Mouse (Mus musculus): ENCODE data around the gene Mark4. TPM values are rescaled to one million over a fixed set of nuclear protein-coding genes. Genes with fewer than 3 reads are reported as not detected.

Mark4 gene
- total RNA-seq, 2 experiments from 2014 or later, result 69.7 to 74.5 TPM

DNA sequence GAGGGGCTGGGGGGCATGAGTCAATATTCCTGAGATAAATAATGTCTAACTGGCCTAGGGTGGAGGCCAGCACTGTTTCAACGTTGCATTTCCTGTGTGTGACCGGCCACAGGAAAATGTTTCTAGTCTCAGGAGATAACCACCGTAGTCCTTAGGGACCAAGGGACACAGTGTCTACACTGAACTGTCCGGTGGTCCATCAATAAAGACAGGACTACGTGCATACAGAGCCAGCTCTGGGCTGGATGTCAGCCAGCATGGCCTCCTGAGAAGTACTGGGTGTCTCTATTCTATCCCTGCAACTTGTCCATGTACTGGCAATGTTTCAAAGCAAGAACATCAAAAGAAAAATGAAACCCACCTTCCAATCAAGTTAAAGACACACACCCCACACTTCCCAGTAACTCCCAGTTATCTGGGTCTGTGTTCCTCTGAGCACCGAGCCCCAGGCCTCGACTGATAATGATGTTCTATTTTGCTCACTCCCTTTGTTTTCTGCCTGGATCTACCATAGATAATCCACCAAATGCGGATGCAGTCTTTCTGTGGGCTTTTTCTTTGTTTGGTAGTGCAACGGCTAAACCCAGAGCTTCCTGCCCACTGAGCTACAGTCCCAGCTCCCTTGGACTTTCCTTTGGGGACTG lies 17.1 kb downstream of the Mark4 start:
- DNase-seq (ENCODE audit: low spot score in 2 of 2), result no peak

DNA sequence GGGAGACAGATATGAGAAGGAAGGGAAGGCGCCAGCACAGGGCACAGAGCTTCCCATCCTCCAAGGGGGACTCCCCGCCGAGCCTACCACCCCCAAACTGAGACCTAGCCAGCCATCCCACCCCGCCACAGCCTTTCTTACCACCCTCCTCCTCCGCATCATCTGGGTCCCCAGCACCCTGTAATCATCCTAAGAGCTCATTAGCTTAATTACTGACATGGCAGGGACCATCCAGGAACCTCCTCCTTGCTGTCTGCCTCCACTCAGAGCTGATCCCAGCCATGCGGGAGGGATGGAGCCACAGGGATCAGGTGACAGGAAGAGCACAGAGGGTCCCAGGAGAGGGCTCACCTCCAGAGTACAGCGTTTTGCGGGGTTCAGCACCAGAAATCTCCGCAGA lies 21.6 kb downstream of the Mark4 start:
- DNase-seq (ENCODE audit: low spot score in 2 of 2), result no peak

DNA sequence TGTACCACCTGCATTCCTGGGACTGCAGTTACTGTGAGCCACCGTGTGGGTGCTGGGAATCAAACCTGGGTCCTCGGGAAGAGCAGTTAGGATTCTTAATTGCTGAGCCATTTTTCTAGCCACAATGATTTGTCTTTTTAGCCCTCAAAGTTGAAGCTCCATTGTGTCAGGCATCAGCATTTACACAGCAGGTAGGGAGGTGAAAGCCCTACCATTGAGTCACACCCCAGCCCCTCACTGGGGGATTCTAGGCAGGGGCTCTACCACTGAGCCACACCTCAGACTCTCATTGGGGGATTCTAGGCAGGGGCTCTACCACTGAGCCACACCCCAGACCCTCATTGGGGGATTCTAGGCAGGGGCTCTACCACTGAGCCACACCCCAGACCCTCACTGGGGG lies 22.3 kb downstream of the Mark4 start:
- DNase-seq (ENCODE audit: low spot score in 2 of 2), result no peak

DNA sequence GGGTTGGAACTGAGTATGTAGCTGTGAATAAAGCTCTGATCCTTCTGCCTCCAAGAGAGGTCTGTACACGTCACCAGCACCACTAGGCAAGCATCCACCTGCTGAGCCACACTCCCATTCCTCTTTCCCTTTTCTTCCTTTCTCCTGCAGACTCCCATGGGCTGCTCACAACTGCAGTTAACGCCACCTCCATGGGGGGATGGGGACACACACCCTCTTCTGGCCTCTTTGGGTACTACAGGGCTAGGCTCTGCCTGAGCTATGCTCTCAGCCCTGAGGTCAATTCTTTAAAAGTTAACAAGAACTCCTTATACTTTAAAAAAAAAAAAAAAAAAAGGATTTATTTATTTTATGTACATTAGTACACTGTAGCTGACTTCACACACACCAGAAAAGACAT lies 26.1 kb downstream of the Mark4 start:
- no peak for DNase-seq (ENCODE audit: low spot score in 2 of 2)

DNA sequence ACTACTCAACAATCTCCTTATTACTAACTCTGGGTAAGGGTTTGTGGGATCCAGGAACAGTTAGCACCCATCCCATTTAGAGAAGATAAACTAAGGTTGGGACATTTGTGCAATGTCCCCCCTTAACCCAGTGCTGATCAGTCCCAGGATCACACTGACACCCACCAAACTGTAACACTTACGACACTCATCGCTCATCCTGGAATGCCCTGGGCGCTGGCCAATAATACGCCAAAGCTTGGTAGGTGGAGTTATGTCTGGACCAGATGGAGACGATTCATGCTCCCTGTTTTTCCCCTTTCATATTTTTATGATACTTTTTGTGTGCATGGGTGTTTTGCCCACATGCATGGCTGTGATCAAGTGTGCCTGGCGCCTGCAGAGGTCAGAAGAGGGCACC lies 28.2 kb downstream of the Mark4 start:
- DNase-seq (ENCODE audit: low spot score in 2 of 2), result no peak

DNA sequence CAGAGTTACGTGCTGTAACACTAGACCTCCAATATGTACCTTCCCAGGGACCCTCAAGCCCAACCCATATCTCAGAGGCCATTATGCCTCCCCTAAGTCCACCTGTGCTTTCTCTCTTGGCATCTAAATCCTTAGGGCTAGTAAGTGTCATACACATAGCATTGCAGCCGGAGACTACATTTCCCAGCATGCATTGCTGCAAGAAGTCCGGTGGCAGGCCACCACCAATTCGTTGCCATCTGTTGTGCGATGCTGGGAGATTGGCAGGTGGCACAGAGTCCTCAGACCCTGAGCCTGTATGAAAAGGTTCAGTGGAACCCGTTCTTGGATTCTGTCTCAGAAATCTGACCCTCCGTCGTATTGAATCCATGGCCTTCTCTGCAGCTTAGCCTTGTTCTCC lies 28.9 kb downstream of the Mark4 start:
- no peak for DNase-seq (ENCODE audit: low spot score in 2 of 2)

DNA sequence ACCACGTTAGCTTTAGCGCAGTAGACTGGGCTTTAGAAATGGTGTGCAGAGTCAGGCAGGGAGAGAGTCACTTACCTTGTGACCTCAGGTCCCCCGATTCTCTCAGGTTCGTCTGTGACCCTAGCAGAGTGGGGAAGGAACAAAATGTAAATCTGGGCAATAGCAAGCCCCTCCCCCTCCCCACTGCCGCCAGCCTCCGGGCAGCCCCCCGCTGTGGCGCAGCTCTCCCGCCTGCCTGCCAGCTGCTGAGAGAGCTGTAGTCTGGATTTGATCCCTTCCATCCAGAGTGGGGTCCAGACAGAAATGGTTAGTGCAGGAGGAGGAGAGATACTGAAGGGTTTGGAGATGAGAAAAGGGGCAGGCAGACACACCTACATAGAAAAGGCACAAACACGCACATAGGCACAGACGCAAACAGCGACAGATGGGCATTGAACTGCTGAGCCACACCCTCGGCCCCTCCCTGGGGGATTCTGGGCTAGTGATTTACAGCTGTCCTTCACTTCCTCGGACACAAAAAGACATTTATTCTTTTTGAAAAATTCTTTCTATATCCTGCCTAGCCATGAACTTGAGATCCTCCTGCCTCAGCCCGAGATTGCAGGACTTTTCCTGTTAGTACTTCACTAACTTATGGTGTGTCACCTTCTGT lies 30.5 kb downstream of the Mark4 start:
- no peak for DNase-seq (ENCODE audit: low spot score in 2 of 2)

DNA sequence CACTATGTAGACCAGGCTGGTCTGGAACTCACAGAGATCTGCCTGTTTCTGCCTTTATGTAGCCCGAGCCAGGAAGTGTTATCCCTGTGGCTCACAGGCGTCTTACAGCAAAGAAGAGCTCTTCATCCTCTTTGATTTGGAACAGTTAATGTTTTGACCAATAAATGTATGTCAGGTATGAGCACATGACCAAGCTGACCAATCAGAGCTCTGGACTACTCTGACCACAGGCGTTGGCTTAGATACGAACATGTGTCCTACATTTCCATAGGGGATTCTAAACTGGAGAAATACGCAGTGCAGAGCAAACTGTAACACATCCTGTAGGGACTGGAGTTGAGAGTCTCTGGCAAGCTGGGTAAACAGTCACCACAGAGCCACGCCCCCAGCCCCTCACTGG lies 31.7 kb downstream of the Mark4 start:
- DNase-seq (ENCODE audit: low spot score in 2 of 2), result no peak

DNA sequence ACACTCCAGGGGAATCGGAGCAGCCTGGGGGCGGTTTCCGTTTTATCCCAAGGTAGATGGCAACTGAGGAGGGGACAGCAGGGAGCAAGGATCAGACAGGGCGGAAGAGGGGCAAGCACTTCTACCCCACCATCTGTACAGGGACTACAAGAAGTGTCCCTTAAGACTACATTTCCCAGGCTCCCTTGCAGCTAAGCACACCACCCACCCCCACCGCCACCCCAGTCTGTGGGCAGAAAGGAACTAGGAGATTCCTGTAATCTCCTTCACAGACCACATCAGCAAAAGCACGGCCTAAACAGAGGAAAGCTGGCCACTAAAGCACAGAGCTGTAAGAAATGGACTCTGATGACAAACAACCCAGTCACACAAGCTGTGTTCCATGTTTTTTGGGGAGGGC lies 32.3 kb downstream of the Mark4 start:
- peak; percentile 53 to 72 for DNase-seq (ENCODE audit: low spot score in 2 of 2)

DNA sequence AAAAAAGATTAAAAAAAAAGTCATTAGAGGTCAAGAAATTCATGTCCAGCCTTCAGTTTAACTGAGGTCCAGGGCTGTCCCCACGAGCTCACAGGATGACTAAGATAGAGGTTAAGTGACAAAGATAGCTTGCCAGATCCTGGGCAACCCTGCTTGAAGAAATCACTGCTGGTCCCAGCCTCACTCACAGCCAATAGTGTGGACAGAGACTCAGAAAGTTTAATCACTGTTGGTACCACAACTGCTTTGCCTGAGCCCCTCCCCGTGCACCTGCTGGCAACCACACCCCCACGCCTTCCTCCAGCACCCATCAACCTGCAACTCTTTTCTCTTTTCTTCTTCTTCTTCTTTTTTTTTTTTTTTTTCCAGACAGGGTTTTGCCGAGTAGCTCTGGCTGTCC lies 34.6 kb downstream of the Mark4 start:
- DNase-seq (ENCODE audit: low spot score in 2 of 2), result no peak

DNA sequence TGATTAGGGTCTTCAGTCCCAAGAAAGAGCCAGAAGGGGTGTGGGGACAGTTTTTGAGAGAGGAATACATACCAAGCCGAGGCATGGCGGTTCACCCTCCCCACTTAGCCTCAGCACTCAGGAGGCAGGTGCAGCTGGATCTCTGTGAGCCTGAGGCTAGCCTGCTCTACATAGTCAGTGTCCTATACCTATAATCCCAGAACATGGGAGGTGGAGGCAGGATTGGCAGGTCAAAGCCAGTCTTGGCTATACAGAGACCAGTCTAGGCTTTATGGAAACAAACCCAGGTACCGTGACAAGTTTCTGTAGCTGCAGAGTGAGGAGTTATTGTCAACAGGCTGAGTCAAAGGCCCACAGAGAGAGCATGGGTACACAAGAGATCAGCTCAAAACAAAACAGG lies 35.5 kb downstream of the Mark4 start:
- DNase-seq (ENCODE audit: low spot score in 2 of 2), result no peak

DNA sequence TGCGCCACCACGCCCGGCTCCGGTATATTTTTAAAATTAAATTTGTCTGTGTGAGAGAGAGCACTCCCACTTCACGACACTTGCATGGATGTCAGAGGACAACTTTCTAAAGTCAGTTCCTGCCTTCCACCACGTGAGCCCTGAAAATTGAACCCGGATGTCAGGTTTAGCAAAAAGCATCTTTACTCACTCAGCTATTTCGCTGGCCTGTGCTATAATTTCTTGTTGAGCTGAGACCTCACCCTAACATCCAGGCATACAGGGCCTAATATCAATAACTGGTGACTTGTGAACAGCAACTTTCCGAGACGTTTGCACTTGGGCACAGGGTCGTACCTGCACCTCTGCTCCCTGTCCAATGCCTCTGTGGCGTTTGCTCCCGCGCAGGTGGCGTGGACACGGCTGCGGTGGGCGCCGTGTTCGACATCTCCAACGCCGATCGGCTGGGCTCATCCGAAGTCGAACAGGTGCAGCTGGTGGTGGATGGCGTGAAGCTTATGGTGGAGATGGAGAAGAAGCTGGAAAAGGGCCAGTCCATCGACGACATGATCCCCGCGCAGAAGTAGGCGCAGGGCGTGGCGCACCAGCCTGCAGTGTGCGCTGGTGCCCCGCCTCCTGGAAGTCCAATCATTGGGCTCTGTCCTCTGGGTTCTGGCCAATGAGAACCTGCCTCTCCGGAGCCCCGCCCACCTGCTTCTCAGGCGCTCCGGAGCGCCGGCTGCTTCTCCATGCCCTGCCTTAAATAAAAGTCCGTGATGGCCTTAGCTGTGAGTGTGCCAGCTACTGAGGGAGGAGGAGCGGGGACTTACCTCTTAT lies 37.6 kb downstream of the Mark4 start:
- peak; percentile 85 to 92 for DNase-seq (ENCODE audit: low spot score in 2 of 2)

DNA sequence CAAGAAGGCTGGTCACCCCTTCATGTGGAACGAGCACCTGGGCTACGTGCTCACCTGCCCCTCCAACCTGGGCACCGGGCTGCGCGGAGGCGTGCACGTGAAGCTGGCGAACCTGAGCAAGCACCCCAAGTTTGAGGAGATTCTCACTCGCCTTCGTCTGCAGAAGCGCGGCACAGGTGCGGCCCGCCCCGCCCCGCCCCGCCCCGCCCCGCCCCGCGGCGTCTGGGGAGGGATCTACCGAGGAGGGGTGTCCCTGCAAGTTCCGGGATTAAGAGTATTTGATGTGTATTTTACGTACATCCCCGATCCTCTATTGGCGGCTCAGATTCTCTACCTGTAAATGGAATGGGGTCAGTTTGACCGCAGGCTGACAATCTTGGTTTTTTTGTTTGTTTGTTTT lies 38.5 kb downstream of the Mark4 start:
- no peak for DNase-seq (ENCODE audit: low spot score in 2 of 2)

DNA sequence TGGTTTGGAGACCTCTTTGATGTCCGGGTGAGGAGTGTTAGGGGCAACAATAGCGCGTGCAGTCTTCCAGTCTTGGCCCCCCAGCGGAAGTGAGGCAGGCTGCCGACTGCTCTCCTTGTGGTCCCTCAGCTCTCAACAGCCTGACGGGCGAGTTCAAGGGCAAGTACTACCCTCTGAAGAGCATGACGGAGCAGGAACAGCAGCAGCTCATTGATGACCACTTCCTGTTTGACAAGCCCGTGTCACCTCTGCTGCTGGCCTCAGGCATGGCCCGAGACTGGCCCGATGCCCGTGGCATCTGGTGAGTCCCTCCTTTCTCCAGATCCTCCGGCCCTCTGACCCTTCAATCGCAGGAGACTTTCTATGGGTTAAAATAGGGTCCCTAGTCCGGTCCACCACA lies 42.0 kb downstream of the Mark4 start:
- DNase-seq (ENCODE audit: low spot score in 2 of 2), result no peak

DNA sequence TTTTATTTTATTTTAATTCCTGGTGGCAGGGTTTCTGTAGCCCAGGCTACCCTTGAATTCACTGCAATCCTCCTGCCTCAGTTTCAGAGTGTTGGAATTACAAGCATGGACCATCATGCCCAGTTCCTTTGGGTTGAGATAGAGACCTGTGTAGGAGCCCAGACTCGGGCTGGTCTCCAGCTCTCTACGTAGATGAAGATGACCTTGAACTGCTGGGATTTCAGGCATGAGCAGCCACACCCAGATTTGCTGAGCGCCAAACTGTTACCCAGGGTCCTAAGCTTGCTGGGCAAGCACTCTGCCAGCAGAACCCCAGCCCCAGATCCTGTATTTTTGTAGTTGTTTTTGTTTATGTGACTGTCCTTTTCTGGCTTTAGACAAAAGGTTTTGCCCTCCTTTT lies 45.1 kb downstream of the Mark4 start:
- DNase-seq (ENCODE audit: low spot score in 2 of 2), result no peak

DNA sequence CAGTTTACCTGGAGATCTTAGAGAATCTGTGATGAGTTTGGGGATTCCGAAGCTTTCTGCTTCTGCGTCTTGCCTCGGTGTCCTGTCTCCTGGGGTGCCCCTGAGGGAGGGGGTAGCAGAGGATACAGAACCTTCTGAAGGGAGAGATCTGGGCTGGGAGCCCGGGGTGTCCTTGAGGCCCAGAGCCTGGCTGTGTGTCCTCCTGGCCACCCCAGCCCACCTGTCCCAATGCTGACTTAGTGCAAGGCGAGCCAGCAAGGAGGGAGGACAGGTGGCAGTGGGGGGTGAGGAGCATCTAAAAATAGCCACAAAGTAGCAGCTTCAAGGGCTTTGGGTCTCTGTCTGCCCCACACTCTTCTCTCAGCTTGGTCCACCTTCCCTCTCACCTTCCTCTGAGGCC lies 46.8 kb downstream of the Mark4 start:
- DNase-seq (ENCODE audit: low spot score in 2 of 2), result no peak

DNA sequence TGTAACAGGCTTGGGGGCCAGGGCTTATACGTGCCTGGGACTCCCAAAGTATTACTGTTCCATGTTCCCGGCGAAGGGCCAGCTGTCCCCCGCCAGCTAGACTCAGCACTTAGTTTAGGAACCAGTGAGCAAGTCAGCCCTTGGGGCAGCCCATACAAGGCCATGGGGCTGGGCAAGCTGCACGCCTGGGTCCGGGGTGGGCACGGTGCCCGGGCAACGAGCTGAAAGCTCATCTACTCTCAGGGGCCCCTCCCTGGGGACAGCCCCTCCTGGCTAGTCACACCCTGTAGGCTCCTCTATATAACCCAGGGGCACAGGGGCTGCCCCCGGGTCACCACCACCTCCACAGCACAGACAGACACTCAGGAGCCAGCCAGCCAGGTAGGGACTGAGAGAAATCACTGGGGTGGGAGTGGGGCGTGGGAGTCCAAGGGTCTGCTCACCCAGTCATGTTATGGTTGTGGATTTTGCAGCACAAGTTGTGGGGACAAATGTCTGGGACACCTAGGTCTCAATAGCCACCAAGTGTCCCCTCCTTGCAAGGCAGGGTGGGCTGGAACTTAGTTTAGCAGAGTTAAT lies 47.8 kb downstream of the Mark4 start:
- DNase-seq (ENCODE audit: low spot score in 2 of 2), result no peak

DNA sequence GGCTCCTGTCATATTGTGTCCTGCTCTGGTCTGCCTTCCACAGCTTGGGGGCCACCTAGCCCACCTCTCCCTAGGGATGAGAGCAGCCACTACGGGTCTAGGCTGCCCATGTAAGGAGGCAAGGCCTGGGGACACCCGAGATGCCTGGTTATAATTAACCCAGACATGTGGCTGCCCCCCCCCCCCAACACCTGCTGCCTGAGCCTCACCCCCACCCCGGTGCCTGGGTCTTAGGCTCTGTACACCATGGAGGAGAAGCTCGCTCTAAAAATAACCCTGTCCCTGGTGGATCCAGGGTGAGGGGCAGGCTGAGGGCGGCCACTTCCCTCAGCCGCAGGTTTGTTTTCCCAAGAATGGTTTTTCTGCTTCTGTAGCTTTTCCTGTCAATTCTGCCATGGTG lies 48.9 kb downstream of the Mark4 start:
- no peak for DNase-seq (ENCODE audit: low spot score in 2 of 2)

DNA sequence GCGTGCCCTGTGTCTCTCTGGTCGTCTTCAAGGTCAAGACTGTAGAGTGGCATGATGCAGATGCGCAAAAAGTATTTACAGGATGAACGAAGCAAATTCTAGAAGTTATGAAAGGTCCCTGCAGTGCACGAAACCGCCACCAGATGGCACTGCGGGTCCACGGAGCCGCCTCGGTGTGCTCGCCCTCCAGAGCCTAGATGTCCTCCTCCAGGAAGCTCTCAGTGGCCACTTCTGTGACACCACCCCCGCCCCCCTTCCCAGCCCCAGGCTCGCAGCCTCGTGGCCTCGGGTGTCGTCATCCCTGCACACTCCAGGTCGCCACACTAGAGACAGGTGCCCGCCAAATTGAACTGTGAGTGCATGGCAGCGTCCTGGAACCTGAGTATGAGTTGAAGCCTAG lies 53.2 kb downstream of the Mark4 start:
- DNase-seq (ENCODE audit: low spot score in 2 of 2), result peak; percentile 74 to 89

DNA sequence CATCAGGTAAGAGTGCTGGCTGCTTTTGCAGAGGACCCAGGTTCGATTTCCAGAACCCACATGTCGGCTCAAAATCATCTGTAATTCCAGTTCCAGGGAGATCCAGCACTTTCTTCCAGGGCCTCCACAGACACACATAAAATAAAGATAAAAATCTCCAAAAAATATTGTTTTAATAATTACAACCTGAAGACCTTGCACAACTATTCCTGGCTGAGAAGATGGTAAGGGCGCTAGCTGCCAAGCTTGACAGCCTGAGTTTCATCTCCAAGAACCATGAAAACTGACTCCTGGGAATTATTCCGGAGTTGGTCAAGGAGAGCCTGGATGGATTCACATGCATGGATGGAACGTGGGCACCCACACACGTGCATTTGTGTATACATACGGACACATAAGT lies 54.1 kb downstream of the Mark4 start, which contains the start of gene Ckm:
Gene Ckm (plus strand): TSS at position 301 of the 400 bp plus-strand sequence.
- DNase-seq (ENCODE audit: low spot score in 2 of 2), result no peak

DNA sequence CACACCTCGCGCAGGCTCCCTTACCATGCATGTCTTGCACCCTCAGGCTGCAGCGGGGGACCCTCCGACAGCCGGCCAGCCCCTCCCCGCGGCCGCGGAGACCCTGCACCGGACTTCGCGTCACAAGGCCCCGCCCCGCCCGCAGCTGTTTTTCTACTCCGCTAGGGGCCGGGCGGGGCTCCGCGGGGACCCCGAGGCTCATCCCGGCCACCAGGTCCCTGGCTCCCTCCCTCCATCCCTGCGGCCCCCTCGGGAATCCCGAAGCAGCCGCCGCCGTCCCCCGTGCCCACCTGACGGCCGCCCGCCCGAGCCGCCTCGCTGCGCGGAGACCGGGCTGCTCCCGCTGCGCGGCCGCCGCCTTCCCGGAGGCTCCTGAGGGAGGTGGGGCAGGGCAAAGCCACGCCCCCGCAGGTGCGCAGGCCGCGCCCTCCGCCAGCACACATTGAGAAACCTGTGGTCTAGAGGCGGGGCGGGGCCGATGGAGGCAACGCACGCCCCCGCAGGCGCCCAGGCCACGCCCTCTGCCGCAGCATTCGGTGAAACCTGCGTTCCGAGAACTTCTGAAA lies 54.8 kb downstream of the Mark4 start, which contains the start of gene Klc3:
Gene Klc3 (minus strand): TSS at position 374 of the 566 bp plus-strand sequence.
- no peak for DNase-seq (ENCODE audit: low spot score in 2 of 2)

All from left cerebral cortex, adult 18-20 months (tissue).